Mouse (Mus musculus): ENCODE data around the gene Dpp7. TPM values are rescaled to one million over a fixed set of nuclear protein-coding genes. Genes with fewer than 3 reads are reported as not detected.

The Dpp7 gene
- total RNA-seq, 1 experiment from 2014 or later = 13.3 TPM

DNA sequence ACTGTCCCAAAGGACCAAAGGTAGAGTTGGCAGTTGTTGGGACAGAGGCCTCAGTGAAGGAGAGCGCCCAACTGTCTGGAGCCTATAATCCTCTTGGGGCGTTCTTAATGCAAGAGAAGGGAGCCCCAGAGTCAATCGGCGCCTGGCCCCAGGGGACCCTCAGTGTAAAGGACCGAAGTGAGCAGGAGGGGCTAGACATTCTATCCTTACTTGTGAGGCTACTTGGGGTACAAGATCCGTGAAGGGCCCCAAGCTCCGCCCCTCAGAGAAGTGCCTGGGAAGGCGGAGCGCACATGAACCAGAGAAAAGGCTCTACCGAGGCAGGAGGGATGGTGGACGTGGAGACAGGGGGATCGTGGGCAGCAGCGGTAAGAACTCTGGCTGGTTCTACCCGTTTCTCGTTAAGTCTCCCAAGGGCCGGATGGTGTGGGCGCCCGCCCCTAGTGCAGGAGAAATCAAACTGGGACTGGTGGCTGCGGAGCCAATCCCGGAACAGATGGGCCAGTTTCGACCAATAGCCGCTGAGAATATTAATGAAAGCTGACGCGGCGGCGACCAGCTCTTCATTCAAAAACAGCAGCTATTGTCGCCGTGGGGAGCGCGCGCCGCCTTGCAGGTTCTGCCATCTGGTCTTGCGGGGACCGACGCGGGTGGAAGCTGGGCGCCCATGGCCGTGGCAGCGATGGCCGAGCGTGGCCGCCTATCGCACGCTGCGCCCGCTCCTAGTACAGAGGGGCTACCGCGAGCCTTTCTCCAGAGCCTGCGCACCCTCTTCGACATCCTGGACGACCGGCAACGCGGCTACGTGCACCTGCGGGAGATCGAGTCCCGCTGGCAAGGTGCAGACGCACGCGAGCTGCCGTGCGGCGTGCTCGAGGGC is 15.8 kb upstream of the Dpp7 start, which contains the start of gene Sapcd2:
TSS of gene Sapcd2 (plus strand) at position 558 of the 880 bp plus-strand sequence.
- ATAC-seq (replicated peaks; ENCODE audit: low read depth, poor library complexity, severe bottlenecking) = peak; percentile 92

DNA sequence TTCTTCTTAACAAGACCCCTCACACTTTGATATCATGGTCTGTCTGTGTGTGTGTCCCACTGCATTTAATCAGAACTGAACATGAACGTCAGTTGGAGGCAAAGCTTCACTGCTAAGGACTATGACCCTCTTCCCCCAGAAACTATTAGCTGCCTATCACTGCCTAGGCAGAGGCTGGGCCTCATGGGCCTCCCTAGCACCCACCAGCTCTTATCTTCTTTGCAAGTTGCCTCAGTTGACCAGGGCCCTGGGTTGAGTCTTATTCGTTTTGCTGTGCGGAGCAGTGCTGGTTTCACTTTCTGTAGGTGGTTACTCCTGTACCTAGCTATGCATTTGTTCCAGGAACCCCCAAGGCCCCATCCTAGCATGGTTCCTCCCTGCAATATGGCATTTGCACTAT is 13.8 kb upstream of the Dpp7 start:
- no peak for ATAC-seq (replicated peaks; ENCODE audit: low read depth, poor library complexity, severe bottlenecking)

DNA sequence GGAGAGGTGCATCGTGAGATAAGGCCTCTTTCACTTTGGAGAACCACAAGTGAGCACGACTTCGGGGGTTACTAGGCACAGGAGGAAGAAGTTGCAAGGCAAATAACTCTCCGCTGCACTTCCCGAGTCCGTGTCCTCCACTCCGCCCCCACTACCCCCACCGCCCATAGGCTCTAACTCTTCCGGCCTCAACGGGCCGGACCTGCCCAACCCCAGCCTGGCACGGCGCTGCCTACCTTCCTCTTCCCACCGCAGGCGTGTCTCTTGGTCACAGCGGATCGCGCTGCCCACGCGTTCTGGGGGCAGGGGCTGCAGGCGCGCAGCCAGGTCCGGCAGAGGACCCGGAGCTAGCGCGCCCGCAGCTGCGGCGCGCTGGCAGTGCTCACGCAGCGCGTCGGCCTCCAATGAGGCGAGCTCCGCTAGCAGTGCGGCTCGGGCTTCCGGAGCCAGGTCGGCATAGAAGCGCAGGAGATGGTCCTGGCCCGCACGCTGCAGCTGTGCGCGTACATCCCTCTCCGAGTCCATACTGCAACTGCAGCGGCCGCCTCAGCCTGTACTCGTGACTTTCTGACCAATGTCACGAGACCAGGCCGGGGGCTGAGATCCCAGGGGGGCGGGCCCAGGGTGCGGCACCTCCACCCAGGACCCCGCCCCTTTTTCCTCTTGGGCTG is 9.1 kb upstream of the Dpp7 start, which contains the start of gene Uap1l1:
TSS of gene Uap1l1 (minus strand) at position 592 of the 671 bp plus-strand sequence.
- peak; percentile 87 for ATAC-seq (replicated peaks; ENCODE audit: low read depth, poor library complexity, severe bottlenecking)

DNA sequence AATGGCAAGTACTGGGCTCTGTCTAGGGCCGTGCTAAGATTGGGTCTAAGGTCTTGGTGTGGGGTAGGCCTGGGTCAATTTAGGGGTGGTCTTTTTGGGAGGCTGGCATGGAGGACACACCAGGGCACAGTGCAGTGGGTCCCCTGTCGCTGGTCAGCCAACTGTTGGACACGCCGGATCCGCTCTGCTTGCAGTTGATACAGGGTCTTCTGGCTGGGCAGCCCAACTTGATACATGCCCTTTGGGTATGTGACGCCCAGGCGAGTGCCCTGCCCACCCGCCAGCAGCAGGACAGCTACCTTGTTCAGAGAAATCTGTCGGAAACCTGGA is 8.6 kb upstream of the Dpp7 start:
- peak; percentile 34; the same call in 1 of the 2 replicates for ATAC-seq (replicated peaks; ENCODE audit: low read depth, poor library complexity, severe bottlenecking)

DNA sequence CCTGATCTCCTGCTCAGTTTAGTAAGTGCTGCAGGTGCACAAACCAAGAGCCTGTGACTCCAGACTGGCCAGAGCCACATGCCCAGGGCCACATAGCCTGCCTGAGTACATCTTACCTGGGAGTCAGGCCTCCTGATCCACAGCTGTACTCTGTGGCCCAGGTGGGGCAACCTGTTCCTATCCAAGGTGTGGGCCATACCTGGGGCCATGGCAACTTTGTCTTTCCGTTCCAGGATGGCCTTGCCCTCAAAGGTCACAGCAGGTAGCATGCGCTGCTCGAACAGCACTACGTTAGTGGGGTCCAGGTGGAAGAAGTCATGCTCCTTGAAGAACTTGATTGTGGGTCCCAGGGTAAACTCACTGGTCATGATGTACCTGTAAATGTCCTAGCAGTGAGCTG is 8.2 kb upstream of the Dpp7 start:
- no peak for ATAC-seq (replicated peaks; ENCODE audit: low read depth, poor library complexity, severe bottlenecking)

DNA sequence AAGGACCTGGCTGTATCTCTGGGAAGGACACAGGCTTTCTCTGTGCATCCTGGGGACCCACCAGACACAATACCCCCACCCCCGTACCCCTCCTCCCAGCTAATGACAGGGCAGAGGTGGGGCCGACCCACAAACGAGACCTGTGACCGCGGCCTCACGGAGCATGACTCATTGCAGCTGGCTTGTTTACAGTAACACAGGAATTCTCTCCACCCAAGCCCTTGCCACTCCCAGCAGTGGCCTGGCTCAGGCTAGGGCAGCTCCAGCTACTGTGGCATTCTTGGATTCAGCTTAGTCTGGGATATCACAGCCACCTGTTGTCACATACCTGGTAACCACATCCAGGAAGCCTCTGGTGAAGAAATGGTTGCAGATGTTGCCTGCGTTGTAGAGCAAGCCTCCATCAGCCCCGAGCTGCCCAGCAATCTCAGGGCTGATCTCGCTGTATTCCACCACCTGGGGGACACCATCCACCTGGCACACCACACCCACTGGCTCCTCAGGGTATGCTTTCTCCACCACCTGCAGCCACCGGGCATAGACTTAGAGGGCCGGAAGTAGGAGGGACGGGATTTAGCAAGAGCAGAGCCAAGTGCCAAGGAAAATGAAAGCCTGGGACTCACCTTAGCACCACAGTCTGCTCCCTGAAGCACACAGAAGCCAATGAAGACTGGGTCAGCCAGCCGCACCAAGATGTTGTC is 7.5 kb upstream of the Dpp7 start:
- ATAC-seq (replicated peaks; ENCODE audit: low read depth, poor library complexity, severe bottlenecking) = no peak

DNA sequence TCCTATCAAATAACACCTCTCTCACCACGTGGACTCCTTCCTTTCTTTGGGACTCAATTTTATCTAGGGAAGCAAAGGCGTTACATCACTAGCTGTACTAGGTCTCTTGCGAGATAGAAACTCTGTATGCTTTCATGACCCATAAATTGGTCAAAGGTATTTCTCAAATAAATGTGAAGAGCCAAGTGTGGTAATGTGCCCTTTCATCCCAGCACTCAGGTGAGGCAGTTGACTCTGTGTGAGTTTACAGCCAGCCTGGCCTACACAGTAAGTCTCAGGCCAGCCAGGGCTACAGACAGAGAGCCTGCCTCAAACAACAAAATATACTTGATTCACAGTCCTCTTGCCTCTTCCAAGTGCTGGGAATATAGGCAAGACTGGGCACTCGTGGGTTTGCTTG is 3.7 kb upstream of the Dpp7 start:
- no peak for ATAC-seq (replicated peaks; ENCODE audit: low read depth, poor library complexity, severe bottlenecking)

DNA sequence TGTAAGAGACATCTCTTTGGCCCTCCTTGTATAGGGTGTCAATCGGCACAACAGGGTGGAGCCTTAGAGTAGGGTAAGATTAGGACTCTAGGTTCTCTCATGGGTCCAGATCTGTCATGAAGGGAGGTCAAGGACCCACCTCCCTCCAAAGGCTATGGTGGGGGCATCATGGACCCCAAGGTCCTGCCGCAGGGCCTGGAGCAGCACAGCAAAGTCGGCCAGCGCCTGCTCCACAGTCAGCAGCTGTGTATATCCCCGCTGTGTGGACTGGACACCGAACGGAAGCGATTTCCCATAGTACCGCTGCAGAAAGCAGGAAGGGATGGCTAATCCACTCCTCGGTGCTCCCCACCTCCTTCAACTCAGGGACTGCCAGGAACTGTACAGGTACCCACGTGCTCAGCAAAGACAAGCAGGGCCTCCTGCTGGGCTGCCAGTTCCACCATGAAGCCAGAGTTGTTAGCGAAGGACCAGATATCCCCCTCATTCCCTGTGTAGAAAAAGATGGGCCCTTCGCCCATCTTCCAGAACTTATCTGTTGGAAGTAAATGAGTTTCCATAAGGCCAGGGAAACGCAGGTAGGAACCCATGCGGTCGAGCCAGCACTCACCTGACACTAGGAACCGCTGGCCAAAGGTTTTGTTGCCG is 616 bp downstream of the Dpp7 start:
- ATAC-seq (replicated peaks; ENCODE audit: low read depth, poor library complexity, severe bottlenecking) = no peak

DNA sequence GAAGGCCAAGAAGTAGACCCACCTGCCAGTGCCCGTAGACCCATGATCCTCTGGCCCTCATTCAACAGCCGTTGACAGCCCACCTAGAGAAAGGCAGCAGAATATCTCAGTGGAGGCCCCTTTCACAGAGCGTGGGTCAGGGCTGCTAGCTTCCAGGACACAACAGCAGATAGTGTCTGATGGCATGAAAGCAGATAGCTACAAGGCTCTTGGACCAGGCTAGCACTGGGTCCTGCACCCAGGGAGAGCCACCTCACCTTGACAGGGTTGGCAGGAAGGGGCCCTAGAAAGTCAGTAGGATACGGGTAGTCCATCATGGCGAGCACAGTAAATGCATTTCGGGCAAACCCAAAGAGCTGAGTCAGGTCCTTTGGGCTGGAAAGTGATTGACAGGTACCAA is 1.9 kb downstream of the Dpp7 start:
- ATAC-seq (replicated peaks; ENCODE audit: low read depth, poor library complexity, severe bottlenecking) = no peak

DNA sequence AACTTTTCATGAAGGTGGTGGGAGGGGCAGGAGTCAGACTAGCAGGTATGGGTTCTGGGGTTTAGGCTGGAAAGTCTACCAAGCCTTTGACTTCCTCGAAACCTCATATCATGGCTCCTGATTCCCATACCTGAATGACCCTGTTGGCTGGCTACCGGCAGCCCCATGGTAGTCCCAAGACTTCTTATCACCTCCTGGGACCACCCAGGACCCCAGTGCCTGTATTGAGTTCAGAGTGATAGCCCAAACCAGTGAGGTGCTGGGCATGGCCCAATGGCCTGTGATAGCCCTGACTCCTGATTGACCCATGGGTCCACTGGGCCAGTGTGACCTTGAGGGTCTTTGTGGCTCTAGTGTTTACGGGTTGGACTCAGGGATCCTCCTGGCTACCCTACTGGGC is 5.5 kb downstream of the Dpp7 start:
- no peak for ATAC-seq (replicated peaks; ENCODE audit: low read depth, poor library complexity, severe bottlenecking)

DNA sequence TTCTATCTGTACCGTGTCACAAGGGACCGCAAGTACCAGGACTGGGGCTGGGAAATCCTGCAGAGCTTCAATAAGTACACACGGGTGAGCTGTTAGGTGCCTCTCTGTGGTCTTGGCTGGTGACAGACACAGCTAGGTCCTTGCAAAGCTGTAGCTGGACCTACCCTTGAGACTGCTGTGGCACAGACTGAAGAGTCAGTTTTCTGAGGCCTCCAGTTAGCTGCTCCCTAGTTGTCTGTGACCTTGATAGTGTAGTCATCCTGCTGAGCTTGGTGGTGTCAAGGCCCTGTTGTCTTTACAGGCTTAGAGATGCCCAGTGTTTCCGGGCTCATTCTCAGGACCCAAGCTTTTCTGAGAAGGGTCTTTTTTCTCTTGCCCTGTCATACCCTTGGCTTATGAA is 6.7 kb downstream of the Dpp7 start:
- no peak for ATAC-seq (replicated peaks; ENCODE audit: low read depth, poor library complexity, severe bottlenecking)

DNA sequence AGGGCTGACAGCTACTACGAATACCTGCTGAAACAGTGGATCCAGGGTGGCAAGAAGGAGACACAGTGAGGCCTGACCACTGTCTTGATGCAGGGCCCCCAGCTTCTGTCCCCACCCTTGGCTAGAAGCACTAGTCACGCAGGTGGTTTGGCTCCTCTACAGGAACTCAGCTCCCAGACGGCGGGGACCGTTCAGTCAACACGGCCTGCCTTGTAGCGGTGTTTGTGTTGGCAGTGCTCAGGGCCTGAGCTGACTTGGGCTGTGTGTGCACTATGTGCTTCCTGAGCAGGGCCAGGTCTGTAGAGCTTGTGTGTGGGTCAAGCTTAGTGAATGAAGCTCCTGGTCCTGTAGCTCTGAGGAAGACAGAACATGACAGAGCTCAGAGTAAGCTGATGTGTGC is 8.0 kb downstream of the Dpp7 start:
- ATAC-seq (replicated peaks; ENCODE audit: low read depth, poor library complexity, severe bottlenecking) = no peak

DNA sequence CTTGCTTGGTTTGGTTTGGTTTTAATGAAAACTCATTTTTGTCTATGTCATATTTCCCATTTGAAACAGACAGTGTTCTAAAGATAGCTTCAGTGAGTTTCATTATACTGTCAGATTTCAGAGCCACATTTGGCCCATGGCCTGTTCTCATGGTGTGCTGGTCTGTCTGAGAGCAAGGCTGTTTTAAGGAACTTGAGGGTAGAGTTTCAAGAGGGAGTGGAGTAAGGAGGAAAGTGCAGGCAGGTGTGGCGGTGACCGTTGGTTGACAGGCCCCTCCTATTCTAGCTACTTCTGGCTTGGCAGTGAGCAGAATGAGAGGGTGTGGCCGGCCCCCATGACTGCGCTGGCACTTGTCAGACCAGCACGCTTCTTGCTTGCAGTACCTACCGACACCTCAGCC is 17.9 kb downstream of the Dpp7 start:
- peak; percentile 76 for ATAC-seq (replicated peaks; ENCODE audit: low read depth, poor library complexity, severe bottlenecking)

DNA sequence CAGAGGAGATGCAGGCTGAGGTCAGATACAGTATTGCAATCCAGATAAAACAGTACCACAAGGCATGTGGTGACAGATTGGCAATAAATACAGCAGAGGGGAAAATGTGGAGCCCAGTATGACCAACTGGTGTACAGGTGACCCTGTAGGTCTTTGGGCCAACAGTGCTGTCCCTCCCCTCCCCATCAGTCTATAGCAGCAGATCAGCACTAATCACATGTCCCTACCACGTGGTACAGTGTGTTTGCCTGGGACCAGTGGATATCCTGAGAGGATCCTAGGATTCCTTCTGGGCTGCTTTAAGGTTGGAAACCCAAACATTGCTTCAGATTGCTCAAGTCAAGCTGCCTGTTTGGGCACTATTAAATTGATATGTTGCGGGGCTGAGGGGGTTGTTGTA is 22.6 kb downstream of the Dpp7 start:
- no peak for ATAC-seq (replicated peaks; ENCODE audit: low read depth, poor library complexity, severe bottlenecking)

DNA sequence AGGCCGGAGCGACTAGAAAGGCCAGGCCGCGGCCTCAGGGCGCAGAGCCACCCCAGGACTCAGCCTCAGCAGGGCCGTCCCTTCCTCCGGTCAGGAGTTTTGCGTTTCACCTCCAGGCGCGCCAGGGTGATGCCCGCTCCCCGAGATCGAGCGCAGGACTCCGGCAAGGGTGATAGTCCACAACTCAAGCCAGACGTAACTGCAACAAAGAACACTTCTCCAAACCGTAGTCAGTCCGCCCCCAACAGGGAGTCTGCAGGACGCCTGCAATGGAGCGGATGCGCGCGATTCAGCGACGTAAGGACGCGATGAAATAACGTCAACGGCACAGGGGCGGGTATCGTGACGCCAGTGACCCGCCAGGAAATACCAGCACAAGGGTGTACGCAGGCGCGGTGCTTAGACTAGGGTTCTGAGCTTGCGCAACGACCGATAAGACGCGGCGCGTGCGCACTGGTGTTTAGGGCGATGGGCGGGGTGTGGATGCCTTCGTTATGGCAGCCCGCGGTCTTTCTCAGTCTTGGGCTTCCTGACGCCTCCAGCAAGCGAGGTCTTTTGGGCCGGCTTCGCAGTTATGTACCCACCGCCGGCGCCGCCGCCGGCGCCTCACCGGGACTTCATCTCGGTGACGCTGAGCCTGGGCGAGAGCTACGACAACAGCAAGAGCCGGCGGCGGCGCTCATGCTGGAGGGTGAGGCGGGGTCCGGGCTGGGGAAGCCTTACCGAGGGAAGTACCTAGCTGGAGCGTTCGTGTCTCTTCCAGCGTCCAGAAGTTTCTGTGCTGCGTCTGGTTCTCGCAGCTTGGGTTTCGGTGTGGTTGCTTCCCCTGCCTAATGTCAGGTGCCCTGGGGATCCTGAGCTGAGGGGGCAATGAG is 23.6 kb downstream of the Dpp7 start, which contains the start of gene Man1b1:
TSS of gene Man1b1 (plus strand) at position 53 of the 875 bp plus-strand sequence.
- peak; percentile 97 for ATAC-seq (replicated peaks; ENCODE audit: low read depth, poor library complexity, severe bottlenecking)

DNA sequence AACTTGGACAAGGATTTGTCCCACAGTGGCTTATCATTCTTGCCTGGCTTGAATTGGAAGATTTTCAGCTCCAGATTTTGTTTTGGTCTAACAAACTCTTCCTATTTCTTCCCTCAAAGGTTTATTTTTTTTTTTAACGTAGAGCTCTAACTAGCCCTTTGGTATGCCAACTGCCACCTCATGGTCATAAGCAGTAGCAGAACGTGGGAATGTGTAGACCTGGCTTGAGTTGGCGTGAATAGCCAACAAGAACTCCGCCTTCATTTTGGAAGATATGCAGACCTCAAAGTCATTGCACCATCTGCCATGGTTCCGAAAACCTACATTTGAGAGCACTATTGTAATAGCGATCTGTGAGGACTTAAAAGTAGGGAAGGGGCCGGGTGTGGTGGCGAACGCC is 24.7 kb downstream of the Dpp7 start:
- ATAC-seq (replicated peaks; ENCODE audit: low read depth, poor library complexity, severe bottlenecking) = no peak

DNA sequence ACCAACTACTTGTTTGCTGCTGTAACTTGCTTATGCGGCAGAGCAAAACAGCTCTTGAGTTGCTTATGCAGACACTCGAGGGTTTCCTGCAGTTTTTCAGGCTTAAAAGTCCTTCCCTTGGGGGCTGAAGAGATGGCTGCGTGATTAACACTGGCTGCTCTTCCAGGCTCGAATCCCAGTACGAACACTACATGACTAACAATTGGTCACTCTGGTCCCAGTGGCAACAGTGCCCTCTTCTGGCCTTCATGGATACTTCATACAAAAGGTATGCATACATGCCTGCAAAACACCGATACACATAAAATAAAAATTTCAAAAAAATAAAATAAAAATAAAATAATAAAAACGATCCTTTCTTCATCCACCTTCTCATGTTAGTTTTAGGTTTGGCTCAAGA is 27.7 kb downstream of the Dpp7 start:
- ATAC-seq (replicated peaks; ENCODE audit: low read depth, poor library complexity, severe bottlenecking) = no peak

DNA sequence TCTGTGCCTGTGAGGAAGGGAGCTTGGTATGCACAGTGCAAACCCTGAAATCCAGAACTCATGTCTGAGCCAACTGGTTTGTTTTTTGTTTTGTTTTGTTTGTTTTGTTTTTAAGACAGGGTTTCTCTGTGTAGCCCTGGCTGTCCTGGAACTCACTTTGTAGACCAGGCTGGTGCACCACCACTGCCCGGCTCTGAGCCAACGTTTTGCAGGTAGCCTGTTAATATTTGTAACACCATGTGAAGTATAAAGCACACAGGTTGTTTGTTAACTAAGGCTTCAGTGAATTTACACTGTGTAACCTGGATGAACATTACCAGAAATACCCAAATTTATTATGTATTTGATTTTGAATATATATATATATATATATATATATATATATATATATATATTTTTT is 30.1 kb downstream of the Dpp7 start:
- ATAC-seq (replicated peaks; ENCODE audit: low read depth, poor library complexity, severe bottlenecking) = no peak

DNA sequence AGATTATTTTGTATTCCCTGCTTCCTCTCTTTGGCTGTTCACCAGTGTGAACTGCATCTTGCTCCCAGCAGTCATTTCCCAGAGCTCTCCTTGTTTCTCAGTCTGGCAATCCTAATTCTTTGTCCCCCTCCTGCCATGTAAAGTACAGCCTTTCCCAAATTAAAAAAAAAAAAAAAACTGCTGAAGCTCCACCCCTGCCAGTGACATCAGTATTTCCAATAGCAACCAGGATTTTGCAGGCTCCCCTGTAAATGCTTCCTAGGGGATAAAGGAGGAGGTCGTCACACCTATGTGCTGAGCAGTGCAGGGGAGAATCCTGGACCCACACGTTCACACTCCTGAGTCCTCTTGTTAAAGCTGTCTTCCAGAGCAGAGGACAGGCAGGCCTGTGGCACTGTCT is 36.1 kb downstream of the Dpp7 start:
- no peak for ATAC-seq (replicated peaks; ENCODE audit: low read depth, poor library complexity, severe bottlenecking)

All from common myeloid progenitor, adult 5-6 weeks (primary cell).